Mouse (Mus musculus) hindbrain, postnatal 0 days (tissue): ENCODE measurements at regions not wholly inside any gene's neighbourhood (a gene's known extent, or its start where the extent isn't known, plus 50 kb on each side); places are given as distances from the start of the nearest gene placed in this dataset.

ENCODE experiments used
- ATAC-seq: fragments of 200-750 bp; cut with Nextera tagmentation; 2 replicates; pipeline ENCODE4 v1.8.0; 2017; ENCODE audit warnings: mild to moderate bottlenecking, moderate TSS enrichment, moderate library complexity
- DNase-seq: peaks from one replicate; pipeline ENCODE4 v3.0.0-alpha.2; 2015; ENCODE audit warnings: low spot score
- H3K27ac ChIP-seq: fragments of 300-500 bp; sonication (generic); 2 replicates; pipeline ENCODE4 v1.5.1; 2014; ENCODE audit warnings: mild to moderate bottlenecking
- H3K27me3 ChIP-seq: fragments of 300-500 bp; sonication (generic); 2 replicates; pipeline ENCODE4 v1.6.1; 2014; ENCODE audit warnings: low read length, mixed read lengths; ENCODE audit not compliant: insufficient read depth
- H3K36me3 ChIP-seq: fragments of 300-500 bp; sonication (generic); 2 replicates; pipeline ENCODE4 v1.6.1; 2014; ENCODE audit warnings: low read length, mixed read lengths; ENCODE audit not compliant: insufficient read depth
- H3K4me1 ChIP-seq: fragments of 300-500 bp; sonication (generic); 2 replicates; pipeline ENCODE4 v1.6.1; 2014; ENCODE audit warnings: antibody characterized with exemption, low read length, mixed read lengths; ENCODE audit not compliant: insufficient read depth
- H3K4me2 ChIP-seq: fragments of 300-500 bp; sonication (generic); 2 replicates; pipeline ENCODE4 v1.6.1; 2014; ENCODE audit warnings: low read depth, mild to moderate bottlenecking, low read length, moderate library complexity, mixed read lengths
- H3K4me3 ChIP-seq: fragments of 300-500 bp; sonication (generic); 2 replicates; pipeline ENCODE4 v1.5.1; 2014; ENCODE audit warnings: low read length
- H3K9ac ChIP-seq: fragments of 300-500 bp; sonication (generic); replicated peaks from 2 replicates; pipeline ENCODE4 v1.6.1; 2014; ENCODE audit warnings: mild to moderate bottlenecking, low read length, moderate library complexity, mixed read lengths
- H3K9me3 ChIP-seq: fragments of 300-500 bp; sonication (generic); 2 replicates; pipeline ENCODE4 v1.6.1; 2016; ENCODE audit warnings: low read length, mixed read lengths
- CTCF ChIP-seq: IDR thresholded peaks from 2 replicates; pipeline ENCODE4 v1.5.1; 2016; ENCODE audit warnings: antibody characterized with exemption, control low read depth, low read depth
- WGBS: fragments of 180-500 bp; shearing (Covaris S2); extraction: QIAGEN DNeasy Blood & Tissue Kit; methylation state at CpG from one replicate; pipeline ENCODE4 v1.1.7; 2014; 5-methylcytosine and 5-hydroxymethylcytosine counted together

- 87% methylated on average over 14 of the region's 14 CpGs for WGBS
- Histone ChIP-seq H3K27me3 (no peaks in the 10 kb centered on the region), H3K36me3 (no peaks in the 10 kb centered on the region), H3K9me3 (no peaks in the 10 kb centered on the region), H3K27ac (no peak overlapping the region), H3K4me2 (no peak overlapping the region), H3K4me1 (no peaks in the 10 kb centered on the region; the same call in 1 of the 2 replicates), H3K4me3 (no peak overlapping the region), H3K9ac (no peak overlapping the region)
- no peak for DNase-seq
- no peak for ATAC-seq
- no peak for TF ChIP-seq CTCF
Observed at GRCm38 (mm10) chr11:79863487-79864175, 98.6 kb downstream of the Utp6 start.

- 43% methylated on average over 12 of the region's 12 CpGs for WGBS
- no peaks in the 10 kb centered on the region for H3K36me3 ChIP-seq
- ATAC-seq: no peak
Observed at GRCm38 (mm10) chr11:79860611-79861067, 101.6 kb downstream of the Utp6 start.

GRCm38 (mm10) chr11:79856376-79856775 is 105.8 kb downstream of the Utp6 start:
- no peak overlapping the region for H3K27ac ChIP-seq
- H3K4me1 ChIP-seq: no peaks in the 10 kb centered on the region
- TF ChIP-seq CTCF: no peak
- no peaks in the 10 kb centered on the region for H3K27me3 ChIP-seq
- no peak for ATAC-seq
- no peak overlapping the region for H3K4me3 ChIP-seq
- WGBS: 82% methylated on average over 5 of the region's 5 CpGs
- H3K9ac ChIP-seq: no peak overlapping the region
- no peaks in the 10 kb centered on the region for H3K9me3 ChIP-seq
- no peaks in the 10 kb centered on the region for H3K36me3 ChIP-seq
- H3K4me2 ChIP-seq: no peak overlapping the region
- DNase-seq: no peak

More at GRCm38 (mm10) chr11:79860611-79861067, 101.6 kb downstream of the Utp6 start:
- H3K9ac ChIP-seq: no peak overlapping the region
- no peaks in the 10 kb centered on the region for H3K27me3 ChIP-seq
- no peak for TF ChIP-seq CTCF
- no peaks in the 10 kb centered on the region for H3K4me1 ChIP-seq
- H3K4me2 ChIP-seq: no peak overlapping the region
- no peak overlapping the region for H3K4me3 ChIP-seq
- H3K27ac ChIP-seq: no peak overlapping the region
- no peak for DNase-seq
- H3K9me3 ChIP-seq: no peaks in the 10 kb centered on the region

GRCm38 (mm10) chr11:79849545-79849944 is 112.6 kb downstream of the Utp6 start:
- 73% methylated on average over 3 of the region's 3 CpGs for WGBS
- Histone ChIP-seq H3K27ac (no peak overlapping the region), H3K27me3 (no peaks in the 10 kb centered on the region), H3K4me3 (no peak overlapping the region), H3K4me1 (no peaks in the 10 kb centered on the region), H3K9ac (no peak overlapping the region), H3K9me3 (no peaks in the 10 kb centered on the region), H3K36me3 (no peaks in the 10 kb centered on the region), H3K4me2 (no peak overlapping the region)
- ATAC-seq (no peak), DNase-seq (no peak)
- TF ChIP-seq CTCF: no peak

- Histone ChIP-seq H3K27me3 (no peaks in the 10 kb centered on the region), H3K4me3 (no peak overlapping the region), H3K27ac (no peak overlapping the region), H3K36me3 (no peaks in the 10 kb centered on the region), H3K9ac (no peak overlapping the region), H3K4me2 (no peak overlapping the region), H3K9me3 (no peaks in the 10 kb centered on the region), H3K4me1 (no peaks in the 10 kb centered on the region)
- DNase-seq (no peak), ATAC-seq (no peak)
- WGBS: 84% methylated on average over 4 of the region's 4 CpGs
- no peak for TF ChIP-seq CTCF
Observed at GRCm38 (mm10) chr11:79844436-79844835, 117.8 kb downstream of the Utp6 start.

- WGBS: 70% methylated on average over 3 of the region's 3 CpGs
- no peaks in the 10 kb centered on the region for H3K9me3 ChIP-seq
- H3K4me2 ChIP-seq: no peak overlapping the region
- no peak overlapping the region for H3K9ac ChIP-seq
- no peaks in the 10 kb centered on the region for H3K27me3 ChIP-seq
- no peaks in the 10 kb centered on the region for H3K4me1 ChIP-seq
- ATAC-seq (no peak), DNase-seq (no peak)
- no peak for TF ChIP-seq CTCF
- no peaks in the 10 kb centered on the region for H3K36me3 ChIP-seq
- H3K27ac ChIP-seq: no peak overlapping the region
- no peak overlapping the region for H3K4me3 ChIP-seq
Observed at GRCm38 (mm10) chr11:79843021-79843420, 119.2 kb downstream of the Utp6 start.

- Histone ChIP-seq H3K4me2 (no peak overlapping the region), H3K27ac (no peak overlapping the region), H3K36me3 (no peaks in the 10 kb centered on the region), H3K4me1 (no peaks in the 10 kb centered on the region), H3K4me3 (no peak overlapping the region), H3K27me3 (no peaks in the 10 kb centered on the region), H3K9ac (no peak overlapping the region), H3K9me3 (no peaks in the 10 kb centered on the region)
- WGBS: 85% methylated on average over 6 of the region's 6 CpGs
- ATAC-seq (no peak), DNase-seq (no peak)
- TF ChIP-seq CTCF: no peak
Observed at GRCm38 (mm10) chr11:79839973-79840372, 122.2 kb downstream of the Utp6 start.
